Mouse (Mus musculus) erythroblast, embryonic 14.5 days (primary cell): ENCODE measurements around the gene Cblc. TPM values are rescaled to one million over a fixed set of nuclear protein-coding genes. Genes with fewer than 3 reads are reported as not detected.

Experiments used
- H3K27me3 ChIP-seq: 2 replicates; pipeline ENCODE4 v1.6.1; 2012; ENCODE audit warnings: inconsistent platforms; ENCODE audit not compliant: control insufficient read depth
- H3K36me3 ChIP-seq: 2 replicates; pipeline ENCODE4 v1.6.1; 2012; ENCODE audit warnings: mild to moderate bottlenecking, inconsistent platforms; ENCODE audit not compliant: control insufficient read depth
- H3K4me1 ChIP-seq: 2 replicates; pipeline ENCODE4 v1.6.1; 2012; ENCODE audit warnings: inconsistent platforms; ENCODE audit not compliant: control insufficient read depth
- H3K4me3 ChIP-seq: replicated peaks from 2 replicates; pipeline ENCODE3; 2012; ENCODE audit warnings: moderate library complexity, mild to moderate bottlenecking, inconsistent platforms
- H3K9me3 ChIP-seq: 2 replicates; pipeline ENCODE4 v1.6.1; 2012; ENCODE audit warnings: low read length, inconsistent platforms, mixed read lengths; ENCODE audit not compliant: control insufficient read depth
- GATA1 ChIP-seq: IDR thresholded peaks from 2 replicates; pipeline ENCODE4 v1.6.1; 2012; ENCODE audit warnings: low read length, inconsistent platforms, mixed read lengths
- TAL1 ChIP-seq: IDR thresholded peaks from 3 replicates; pipeline ENCODE4 v1.6.1; 2012; ENCODE audit warnings: low read length, inconsistent platforms, mixed read lengths
- polyA plus RNA-seq: library from polyadenylated mRNA; stranded (reverse); fragments of >175 nt; gene quantifications from 2 replicates; pipeline ENCODE4 v1.2.3, GENCODE M21; 2012

The Cblc gene
- polyA plus RNA-seq, 1 experiment, result not detected

DNA sequence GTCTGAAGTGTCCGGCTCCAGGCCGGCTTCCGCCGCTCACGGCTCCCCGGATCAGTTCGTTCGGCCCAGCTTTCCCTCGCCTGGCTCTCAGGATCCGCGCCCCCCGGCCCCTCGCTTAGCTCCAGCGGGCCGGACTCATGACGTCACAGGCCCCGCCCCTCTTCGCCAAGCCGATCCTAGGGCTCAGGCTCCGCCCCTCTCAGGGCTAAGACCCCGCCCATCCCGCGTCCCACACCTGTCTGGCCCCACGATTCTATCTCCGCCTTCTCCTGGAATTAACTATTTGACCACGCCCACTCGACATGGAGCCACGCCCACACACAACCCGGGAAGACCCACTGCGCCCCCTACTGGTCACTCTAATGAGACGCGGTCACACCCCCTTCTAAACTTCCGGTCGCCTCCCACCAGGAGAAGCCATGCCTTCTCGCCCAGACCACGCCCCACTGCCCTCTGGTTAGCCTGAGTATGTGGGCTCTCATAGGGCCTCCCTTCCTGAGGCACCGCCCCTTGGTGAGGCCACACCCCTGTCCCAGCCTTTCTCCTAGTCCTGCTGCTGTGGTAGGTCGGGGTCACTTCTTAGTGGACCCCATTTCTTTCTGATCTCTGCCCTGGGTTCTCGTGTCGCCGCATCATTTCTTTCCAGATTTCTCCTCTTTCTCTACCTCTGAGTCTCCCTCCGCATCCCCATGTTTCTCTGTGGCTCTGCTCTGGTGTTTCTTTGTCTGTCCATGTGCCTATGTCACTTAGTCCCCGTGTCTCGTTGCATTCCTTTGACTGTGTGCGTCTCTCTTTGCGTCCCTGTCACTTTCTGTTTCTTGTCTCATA lies 47.0 kb downstream of the Cblc start:
- H3K4me3 ChIP-seq, result peak overlapping the region; percentile 69
- no peaks in the 10 kb centered on the region; the same call in 1 of the 2 replicates for H3K9me3 ChIP-seq
- no peaks in the 10 kb centered on the region; the same call in 1 of the 2 replicates for H3K36me3 ChIP-seq
- peaks cover 51% of the 10 kb centered on the region for H3K4me1 ChIP-seq
- peaks cover 10% of the 10 kb centered on the region for H3K27me3 ChIP-seq
- TF ChIP-seq TAL1, result no peak
- no peak for TF ChIP-seq GATA1

GRCm38 (mm10) chr7:19748219-19749195 lies 48.1 kb downstream of the Cblc start:
- Histone ChIP-seq H3K9me3 (no peaks in the 10 kb centered on the region; the same call in 1 of the 2 replicates), H3K27me3 (peaks cover 10% of the 10 kb centered on the region), H3K36me3 (no peaks in the 10 kb centered on the region; the same call in 1 of the 2 replicates), H3K4me1 (peaks cover 54% of the 10 kb centered on the region), H3K4me3 (peak overlapping the region; percentile 69)
- no peak for TF ChIP-seq GATA1
- TF ChIP-seq TAL1, result no peak

DNA sequence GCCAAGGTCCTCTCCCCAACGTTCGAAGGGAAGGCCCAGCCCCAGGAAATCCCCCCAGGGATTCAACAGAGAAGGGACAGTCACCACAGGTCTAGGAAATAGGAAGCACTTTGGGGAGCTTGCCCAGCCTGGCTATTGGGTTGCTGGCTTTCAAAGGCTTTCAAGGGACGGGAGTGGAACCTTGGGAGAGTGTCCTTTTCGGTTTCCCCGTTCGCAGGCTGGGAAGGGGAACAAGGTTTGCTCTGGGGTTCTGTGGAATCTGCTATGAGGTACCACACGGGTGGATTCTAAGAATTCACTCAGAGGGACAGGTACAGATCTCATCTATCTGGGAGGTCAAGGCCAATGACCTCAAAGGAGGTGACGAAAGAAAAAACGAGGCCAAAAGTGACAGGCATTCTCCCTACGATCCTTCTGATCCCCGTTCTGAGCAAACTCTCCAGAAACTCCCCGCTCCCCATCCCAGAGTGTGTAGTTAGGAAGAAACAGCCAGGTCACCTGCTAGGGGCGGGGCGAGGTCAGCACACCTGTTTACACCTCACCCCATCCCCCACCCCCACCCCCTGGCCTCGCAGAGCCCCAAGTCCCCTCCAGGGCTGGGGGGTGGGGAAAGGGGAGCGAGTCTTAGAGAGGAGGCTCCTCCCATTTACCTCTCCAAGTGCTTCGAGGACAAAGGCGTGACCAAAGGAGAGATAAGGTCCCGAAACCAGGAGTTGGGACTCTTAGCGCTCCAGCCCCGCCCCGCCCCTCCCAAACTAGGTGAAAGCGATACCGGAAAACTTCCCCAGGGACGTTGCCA lies 49.0 kb downstream of the Cblc start:
- H3K4me3 ChIP-seq, result peak overlapping the region; percentile 69
- H3K27me3 ChIP-seq, result peaks cover 10% of the 10 kb centered on the region
- peaks cover 56% of the 10 kb centered on the region for H3K4me1 ChIP-seq
- no peaks in the 10 kb centered on the region; the same call in 1 of the 2 replicates for H3K9me3 ChIP-seq
- TF ChIP-seq GATA1, result no peak
- TF ChIP-seq TAL1, result no peak
- no peaks in the 10 kb centered on the region; the same call in 1 of the 2 replicates for H3K36me3 ChIP-seq

- TF ChIP-seq TAL1, result no peak
- no peak for TF ChIP-seq GATA1
- H3K4me1 ChIP-seq, result peaks cover 61% of the 10 kb centered on the region
- H3K27me3 ChIP-seq, result peaks cover 10% of the 10 kb centered on the region
Observed at GRCm38 (mm10) chr7:19746426-19747201, 50.0 kb downstream of the Cblc start.

GRCm38 (mm10) chr7:19745971-19746370 lies 50.6 kb downstream of the Cblc start:
- H3K4me1 ChIP-seq, result peaks cover 66% of the 10 kb centered on the region
- H3K27me3 ChIP-seq, result peaks cover 10% of the 10 kb centered on the region
- no peaks in the 10 kb centered on the region; the same call in 1 of the 2 replicates for H3K9me3 ChIP-seq
- TF ChIP-seq GATA1, result no peak
- TF ChIP-seq TAL1, result no peak
- no peaks in the 10 kb centered on the region; the same call in 1 of the 2 replicates for H3K36me3 ChIP-seq
- H3K4me3 ChIP-seq, result no peak overlapping the region

More at GRCm38 (mm10) chr7:19746426-19747201, 50.0 kb downstream of the Cblc start:
- Histone ChIP-seq H3K36me3 (no peaks in the 10 kb centered on the region; the same call in 1 of the 2 replicates), H3K4me3 (no peak overlapping the region), H3K9me3 (no peaks in the 10 kb centered on the region; the same call in 1 of the 2 replicates)

- Histone ChIP-seq H3K4me1 (peaks cover 60% of the 10 kb centered on the region), H3K4me3 (no peak overlapping the region)
Observed at GRCm38 (mm10) chr7:19744590-19745385, 51.8 kb downstream of the Cblc start.

DNA sequence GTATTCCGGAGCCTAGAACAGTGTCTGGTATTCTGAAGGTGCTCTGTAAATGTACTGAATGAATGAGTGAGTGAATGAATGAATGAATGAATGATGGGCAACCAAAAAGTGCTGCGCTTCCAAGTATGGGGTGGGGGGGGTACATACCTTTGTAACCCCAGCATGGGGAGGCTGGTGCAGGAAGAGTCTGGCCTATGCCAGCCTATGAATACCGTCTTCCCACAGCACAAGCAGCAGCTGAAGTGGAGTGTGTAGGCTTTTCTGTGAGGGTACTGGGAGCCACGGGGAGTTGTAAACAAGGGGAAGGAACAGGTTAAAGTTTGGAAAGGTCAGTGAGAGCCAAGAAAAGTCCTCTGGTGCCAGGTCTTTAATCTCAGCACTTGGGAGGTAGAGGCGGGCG lies 52.8 kb downstream of the Cblc start:
- TF ChIP-seq GATA1 (no peak), TAL1 (no peak)
- H3K27me3 ChIP-seq, result peaks cover 7% of the 10 kb centered on the region
- H3K4me1 ChIP-seq, result peaks cover 54% of the 10 kb centered on the region

More at GRCm38 (mm10) chr7:19744590-19745385, 51.8 kb downstream of the Cblc start:
- Histone ChIP-seq H3K36me3 (no peaks in the 10 kb centered on the region; the same call in 1 of the 2 replicates), H3K9me3 (no peaks in the 10 kb centered on the region; the same call in 1 of the 2 replicates), H3K27me3 (peaks cover 10% of the 10 kb centered on the region)
- TF ChIP-seq GATA1 (no peak), TAL1 (no peak)

More for the DNA sequence above, 52.8 kb downstream of the Cblc start:
- H3K9me3 ChIP-seq, result no peaks in the 10 kb centered on the region
- no peaks in the 10 kb centered on the region; the same call in 1 of the 2 replicates for H3K36me3 ChIP-seq
- H3K4me3 ChIP-seq, result no peak overlapping the region
